Mouse (Mus musculus) liver, embryonic 14.5 days (tissue): Measurements from ENCODE around the gene Hist1h2an.
"Not testable (repeated sequence)": the region's sequence is repeated elsewhere in the genome, so short reads cannot be mapped to it uniquely, and the experiment has no call there.

Source experiments
- CTCF ChIP-seq: IDR thresholded peaks from 2 replicates; pipeline ENCODE4 v1.5.1; 2016; ENCODE audit warnings: antibody characterized with exemption, low read depth, control low read depth
- EP300 ChIP-seq: IDR thresholded peaks from 2 replicates; pipeline ENCODE4 v1.6.1; 2016; ENCODE audit warnings: antibody characterized with exemption, low read depth

DNA sequence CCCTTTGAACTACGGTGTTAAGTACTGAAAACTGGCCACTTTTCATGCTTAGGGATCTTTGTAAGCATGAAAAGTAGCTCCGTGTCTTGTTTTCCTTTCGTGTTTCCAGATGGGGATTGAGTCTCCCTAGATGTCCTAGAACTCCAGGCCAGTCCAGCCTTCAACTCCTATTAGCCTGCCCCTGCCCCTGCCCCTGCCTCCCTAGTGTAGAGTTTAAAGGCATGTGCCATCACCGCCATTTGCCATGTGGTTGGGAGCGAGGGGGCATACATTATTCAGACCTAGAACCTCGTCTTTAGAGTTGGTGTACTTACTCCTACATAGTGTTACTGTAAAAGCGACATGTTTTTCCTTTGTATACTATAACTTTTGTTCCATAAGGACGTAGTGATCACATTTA lies 24.1 kb upstream of the Hist1h2an start:
- not testable (repeated sequence) for TF ChIP-seq CTCF, EP300
